Mouse (Mus musculus) G1E (cell line): Measurements from ENCODE around the gene Rftn1.

Source experiments
- GATA1 ChIP-seq: IDR thresholded peaks from 2 replicates; pipeline ENCODE4 v1.6.1; 2012; ENCODE audit warnings: borderline replicate concordance, low read length, inconsistent platforms, mixed read lengths
- TAL1 ChIP-seq: conservative IDR thresholded peaks from 2 replicates; pipeline ENCODE4 v1.6.1; 2012; ENCODE audit warnings: low read depth, low read length, inconsistent platforms, mixed read lengths

DNA sequence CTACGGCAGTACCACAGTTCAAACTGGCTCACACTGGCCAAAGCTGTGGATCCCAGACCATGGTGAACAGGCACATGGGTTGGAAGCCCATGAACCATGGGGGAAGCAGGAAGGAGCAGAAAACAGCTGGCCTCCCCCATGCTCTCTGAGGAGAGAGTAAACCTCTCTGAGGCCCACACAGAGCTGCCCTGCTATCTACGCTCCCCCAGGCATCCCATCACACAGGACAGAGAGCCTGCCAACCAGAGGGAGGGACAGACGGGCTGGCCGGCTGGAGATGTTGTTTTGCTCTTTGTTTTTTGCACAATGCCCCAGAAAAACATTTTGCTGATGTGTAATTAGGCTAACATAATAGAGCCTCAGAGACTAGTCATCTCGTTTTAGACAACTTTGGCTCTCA lies 171.4 kb downstream of the Rftn1 start:
- TF ChIP-seq GATA1 (no peak), TAL1 (no peak)
